Mouse (Mus musculus) olfactory bulb, adult 2 months (tissue): ENCODE measurements around the gene Dnajc6.

Source experiments
- CTCF ChIP-seq: fragments of 200-500 bp; IDR thresholded peaks from 2 replicates; pipeline ENCODE4 v1.5.1; 2012; ENCODE audit warnings: low read depth, mild to moderate bottlenecking, low read length, moderate library complexity; ENCODE audit not compliant: insufficient read depth
- POLR2A ChIP-seq: fragments of 200-500 bp; IDR thresholded peaks from 2 replicates; pipeline ENCODE4 v1.6.1; 2012; ENCODE audit warnings: mild to moderate bottlenecking, low read depth, low read length, moderate library complexity; ENCODE audit not compliant: insufficient read depth

- no peak for TF ChIP-seq CTCF
- TF ChIP-seq POLR2A: no peak
Observed at GRCm38 (mm10) chr4:101575307-101575706, 78.9 kb downstream of the Dnajc6 start.
